In genomic region chr4:63398854-63399609, GRCm38 (mm10) we compare ENCODE assay signal across 9 mouse cellular contexts. TPM values are rescaled to one million over a fixed set of nuclear protein-coding genes. Genes with fewer than 3 reads are reported as not detected.
DNase-seq lines count a peak whose midpoint lies in the region; ATAC-seq lines count a peak whose summit lies in the region.
"Had no signal": no experiment of that assay in that cellular context is flagged by ENCODE, and none has a peak within 500 bp of the region (broad histone marks: within the 10 kb centered on the region; RNA-seq: fewer than 3 reads in every experiment).

No protein-coding gene starts in this region.

- peak; percentile 62 for ATAC-seq in activated CD4-positive, CD25-positive, alpha-beta regulatory T cell, adult 4 months
- no peak for ATAC-seq in heart, embryonic 13.5 days (ENCODE audit: extremely low read depth, insufficient number of reproducible peaks, low FRiP score, low TSS enrichment)
- ATAC-seq in liver, embryonic 11.5 days (replicated peaks; ENCODE audit: low FRiP score), result peak; percentile 36; the same call in 1 of the 2 replicates

- peak overlapping the region; percentile 67 for H3K27ac ChIP-seq in heart, embryonic 13.5 days (replicated peaks)
- H3K27ac ChIP-seq in liver, embryonic 11.5 days (ENCODE audit: low read depth, low read length), result peak overlapping the region; percentile 64; the same call in 1 of the 2 replicates

- peak overlapping the region; percentile 16; the same call in 1 of the 2 replicates for H3K4me2 ChIP-seq in heart, embryonic 13.5 days
- H3K4me2 ChIP-seq in liver, embryonic 11.5 days, result peak overlapping the region; percentile 37

- peaks cover 17% of the 10 kb centered on the region for H3K36me3 ChIP-seq in heart, embryonic 13.5 days
- peaks cover 5% of the 10 kb centered on the region; the same call in 1 of the 2 replicates for H3K36me3 ChIP-seq in liver, embryonic 11.5 days (ENCODE audit: control insufficient read depth, insufficient read depth, low read length)

- no peak overlapping the region for H3K4me3 ChIP-seq in heart, embryonic 13.5 days
- H3K4me3 ChIP-seq in liver, embryonic 11.5 days (ENCODE audit: low read depth, low read length), result no peak overlapping the region
- H3K4me3 ChIP-seq: erythroblast, embryonic 14.5 days had no signal

- H3K27me3 ChIP-seq in heart, embryonic 13.5 days (replicated peaks), result 0 out of 2 replicates have a peak, but pooled peaks cover 3% of the 10 kb centered on the region
- H3K27me3 ChIP-seq in liver, embryonic 11.5 days (replicated peaks; ENCODE audit: control insufficient read depth, insufficient read depth, low read length), result no peaks in the 10 kb centered on the region

- WGBS in heart, embryonic 13.5 days, result 40% methylated on average over 11 of the region's 11 CpGs
- WGBS in liver, embryonic 11.5 days, result 48% methylated on average over 11 of the region's 11 CpGs

- peaks cover 53% of the 10 kb centered on the region for H3K4me1 ChIP-seq in heart, embryonic 13.5 days
- H3K4me1 ChIP-seq in liver, embryonic 11.5 days (replicated peaks; ENCODE audit: control insufficient read depth, insufficient read depth, low read length), result peaks cover 45% of the 10 kb centered on the region

- H3K9ac ChIP-seq in heart, embryonic 13.5 days, result peak overlapping the region; percentile 40
- peak overlapping the region; percentile 14; the same call in 1 of the 2 replicates for H3K9ac ChIP-seq in liver, embryonic 11.5 days (ENCODE audit: low read depth, low read length)

- H3K9me3 ChIP-seq in heart, embryonic 13.5 days, result no peaks in the 10 kb centered on the region
- H3K9me3 ChIP-seq in liver, embryonic 11.5 days (ENCODE audit: control insufficient read depth, low read length), result no peaks in the 10 kb centered on the region

- peak; percentile 79 to 81 for DNase-seq in B cell, adult 2 months
- no peak for DNase-seq in liver, embryonic 11.5 days (ENCODE audit: low spot score)
- DNase-seq in natural killer cell, adult 2 months (ENCODE audit: low spot score in 2 of 2), result peak; percentile 86 to 91
- no peak for DNase-seq in urinary bladder, postnatal 14 days (ENCODE audit: low spot score)
- DNase-seq in urinary bladder, postnatal 10 days (ENCODE audit: low spot score), result no peak
- DNase-seq in adrenal gland, adult 8-10 months, result no peak

RNA-seq across cellular contexts. Expression of gene Akna, which starts 4.1 kb away (rescaled TPM):
- polyA plus RNA-seq in activated CD4-positive, CD25-positive, alpha-beta regulatory T cell, adult 4 months (2017; shearing (Covaris generic)), result 100 to 1,000 TPM in 1 of 2 experiments, 10 to 100 TPM in 1; 72.4 to 116 TPM
- polyA plus RNA-seq in heart, embryonic 13.5 days (2015; fragmentation: Nextera tagmentation; extraction: Ambion mirVana), result 2.8 and 3.5 TPM in 2 replicates
- polyA plus RNA-seq in liver, embryonic 11.5 days (2014; fragmentation: Nextera tagmentation; extraction: Ambion mirVana), result 8.8 and 8.9 TPM in 2 replicates
- total RNA-seq in adrenal gland, adult 8-10 months (2022), result 1 to 10 TPM; 4.4 to 9.9 (median 7.0) TPM

RNA-seq across cellular contexts. Expression of gene Orm2, which starts 36.8 kb away (rescaled TPM):
- polyA plus RNA-seq in activated CD4-positive, CD25-positive, alpha-beta regulatory T cell, adult 4 months (2017; shearing (Covaris generic)), result 1 to 10 TPM in 1 of 2 experiments, not detected in 1; 1.0 TPM
- polyA plus RNA-seq in heart, embryonic 13.5 days (2015; fragmentation: Nextera tagmentation; extraction: Ambion mirVana), result not detected in 2 replicates
- not detected in 2 replicates for polyA plus RNA-seq in liver, embryonic 11.5 days (2014; fragmentation: Nextera tagmentation; extraction: Ambion mirVana)
- total RNA-seq in adrenal gland, adult 8-10 months (2022), result 1 to 10 TPM in 3 of 4 experiments, under 1 TPM in 1; 0.74 to 4.3 (median 2.8) TPM
- polyA plus RNA-seq: erythroblast, embryonic 14.5 days had no signal

RNA-seq across cellular contexts. Expression of gene Orm3, which starts 43.1 kb away (rescaled TPM):
- polyA plus RNA-seq in activated CD4-positive, CD25-positive, alpha-beta regulatory T cell, adult 4 months (2017; shearing (Covaris generic)), result under 1 TPM in 1 of 2 experiments, not detected in 1; 0.60 TPM
- polyA plus RNA-seq in heart, embryonic 13.5 days (2015; fragmentation: Nextera tagmentation; extraction: Ambion mirVana), result not detected in 2 replicates
- polyA plus RNA-seq in liver, embryonic 11.5 days (2014; fragmentation: Nextera tagmentation; extraction: Ambion mirVana), result not detected in 2 replicates
- total RNA-seq in adrenal gland, adult 8-10 months (2022), result 10 to 100 TPM in 1 of 4 experiments, 1 to 10 TPM in 3; 6.4 to 14.0 (median 8.7) TPM
- polyA plus RNA-seq: erythroblast, embryonic 14.5 days had no signal

RNA-seq across cellular contexts. Expression of gene Orm1, which starts 54.7 kb away (rescaled TPM):
- not detected for polyA plus RNA-seq in activated CD4-positive, CD25-positive, alpha-beta regulatory T cell, adult 4 months (2017; shearing (Covaris generic))
- polyA plus RNA-seq in heart, embryonic 13.5 days (2015; fragmentation: Nextera tagmentation; extraction: Ambion mirVana), result not detected in 2 replicates
- not detected in 2 replicates for polyA plus RNA-seq in liver, embryonic 11.5 days (2014; fragmentation: Nextera tagmentation; extraction: Ambion mirVana)
- total RNA-seq in adrenal gland, adult 8-10 months (2022), result 10 to 100 TPM; 18.5 to 49.4 (median 27.4) TPM
- polyA plus RNA-seq: erythroblast, embryonic 14.5 days had no signal

Comparison
In these comparisons a context has a peak if more than half of its experiments do, and no peak if none do; other contexts are left out.
1. DNase-seq: peak in B cell, adult 2 months (2 of 2) and natural killer cell, adult 2 months (2 of 2); none in liver, embryonic 11.5 days (single experiment), urinary bladder, postnatal 14 days (single experiment), urinary bladder, postnatal 10 days (single experiment) and adrenal gland, adult 8-10 months (single experiment).